Mouse (Mus musculus) erythroblast, embryonic 14.5 days (primary cell): ENCODE data around the gene Cadm4.

Source experiments
- GATA1 ChIP-seq: IDR thresholded peaks from 2 replicates; pipeline ENCODE4 v1.6.1; 2012; ENCODE audit warnings: low read length, inconsistent platforms, mixed read lengths
- TAL1 ChIP-seq: IDR thresholded peaks from 3 replicates; pipeline ENCODE4 v1.6.1; 2012; ENCODE audit warnings: low read length, inconsistent platforms, mixed read lengths

DNA sequence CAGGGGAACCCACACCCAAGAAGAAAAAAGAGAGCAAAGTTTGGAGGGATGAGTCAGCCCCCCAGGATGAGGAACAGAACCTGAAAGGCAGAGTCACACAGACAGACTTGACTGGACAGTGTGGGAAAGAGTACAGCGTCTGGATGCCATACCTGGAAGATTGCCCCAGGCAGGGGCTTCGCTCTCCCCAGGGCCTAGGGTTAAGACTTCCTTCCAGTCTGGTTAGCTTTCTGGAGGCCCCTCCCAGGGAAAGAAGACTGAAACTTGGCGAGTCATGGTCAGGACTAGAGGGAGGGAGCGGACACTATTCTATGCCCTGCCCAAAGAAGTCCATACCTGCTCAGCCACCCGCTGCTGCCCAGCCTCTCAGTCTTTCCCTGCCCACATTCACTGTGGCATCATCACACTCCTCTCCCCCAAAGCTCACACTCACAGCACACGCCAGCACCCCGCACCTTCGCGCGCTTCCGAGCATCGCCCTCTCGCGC lies 793 bp upstream of the Cadm4 start:
- no peak for TF ChIP-seq GATA1
- TF ChIP-seq TAL1: no peak
